Mouse (Mus musculus) limb, embryonic 13.5 days (tissue): ENCODE data around the gene Ift57. TPM values are rescaled to one million over a fixed set of nuclear protein-coding genes. Genes with fewer than 3 reads are reported as not detected.
A peak's percentile ranks its signal among the peaks of the same experiment; 100 is the strongest.

ENCODE experiments used
- ATAC-seq: fragments of 200-750 bp; cut with Nextera tagmentation; 2 replicates; pipeline ENCODE4 v1.8.0; 2017; ENCODE audit warnings: low read depth, moderate number of reproducible peaks, moderate TSS enrichment; ENCODE audit not compliant: low FRiP score
- H3K27ac ChIP-seq: fragments of 300-500 bp; sonication (generic); 2 replicates; pipeline ENCODE4 v1.5.1; 2015; ENCODE audit warnings: inconsistent platforms, mild to moderate bottlenecking, moderate library complexity
- H3K27me3 ChIP-seq: fragments of 300-500 bp; sonication (generic); 2 replicates; pipeline ENCODE4 v1.6.1; 2015; ENCODE audit warnings: mild to moderate bottlenecking, inconsistent platforms
- H3K36me3 ChIP-seq: fragments of 300-500 bp; sonication (generic); 2 replicates; pipeline ENCODE4 v1.6.1; 2015; ENCODE audit warnings: inconsistent platforms, mild to moderate bottlenecking, moderate library complexity
- H3K4me1 ChIP-seq: fragments of 300-500 bp; sonication (generic); 2 replicates; pipeline ENCODE4 v1.6.1; 2015; ENCODE audit warnings: inconsistent platforms
- H3K4me2 ChIP-seq: fragments of 300-500 bp; sonication (generic); replicated peaks from 2 replicates; pipeline ENCODE4 v1.6.1; 2015; ENCODE audit warnings: inconsistent platforms, mild to moderate bottlenecking, moderate library complexity
- H3K4me3 ChIP-seq: fragments of 300-500 bp; sonication (generic); 2 replicates; pipeline ENCODE4 v1.5.1; 2015; ENCODE audit warnings: moderate library complexity, mild to moderate bottlenecking, inconsistent platforms
- H3K9ac ChIP-seq: fragments of 300-500 bp; sonication (generic); 2 replicates; pipeline ENCODE4 v1.6.1; 2015; ENCODE audit warnings: mild to moderate bottlenecking, inconsistent platforms
- H3K9me3 ChIP-seq: fragments of 300-500 bp; sonication (generic); 2 replicates; pipeline ENCODE4 v1.6.1; 2016; ENCODE audit warnings: inconsistent platforms
- WGBS: fragments of 180-500 bp; shearing (Covaris S2); methylation state at CpG from one replicate; pipeline ENCODE4 v1.1.7; 2015; 5-methylcytosine and 5-hydroxymethylcytosine counted together
- polyA plus RNA-seq: library from polyadenylated mRNA; unstranded; fragments of >200 nt; fragmentation: Nextera tagmentation; extraction: Ambion mirVana; gene quantifications from 2 replicates; pipeline ENCODE4 v1.2.1, GENCODE M21; 2015

The Ift57 gene
- polyA plus RNA-seq, 1 experiment from 2014 or later = 33.5 TPM

GRCm38 (mm10) chr16:49798790-49799189 lies 99.8 kb downstream of the Ift57 start:
- Histone ChIP-seq H3K9ac (no peak overlapping the region), H3K4me1 (peaks cover 2% of the 10 kb centered on the region; the same call in 1 of the 2 replicates), H3K4me2 (no peak overlapping the region), H3K36me3 (no peaks in the 10 kb centered on the region), H3K27me3 (no peaks in the 10 kb centered on the region), H3K9me3 (no peaks in the 10 kb centered on the region), H3K27ac (no peak overlapping the region), H3K4me3 (no peak overlapping the region)
- WGBS = 85% methylated on average over 6 of the region's 6 CpGs
- ATAC-seq = no peak

- ATAC-seq = no peak
- Histone ChIP-seq H3K9ac (no peak within 1 kb of the TSS), H3K27me3 (no peaks in the 10 kb centered on the region), H3K36me3 (no peaks in the 10 kb centered on the region), H3K4me1 (peaks cover 8% of the 10 kb centered on the region), H3K9me3 (no peaks in the 10 kb centered on the region), H3K4me3 (no peak within 1 kb of the TSS), H3K27ac (no peak within 1 kb of the TSS), H3K4me2 (no peak within 1 kb of the TSS)
- 85% methylated on average over 10 of the region's 10 CpGs for WGBS
Measured at GRCm38 (mm10) chr16:49799597-49800561, 100.8 kb downstream of the Ift57 start, which contains the start of gene Cd47. TSS of gene Cd47 (plus strand) at chr16:49800533.

- no peak overlapping the region for H3K4me2 ChIP-seq
- H3K9me3 ChIP-seq = no peaks in the 10 kb centered on the region
- no peak overlapping the region for H3K9ac ChIP-seq
- H3K27ac ChIP-seq = no peak overlapping the region
- ATAC-seq = no peak
- no peaks in the 10 kb centered on the region for H3K27me3 ChIP-seq
- no peak overlapping the region for H3K4me3 ChIP-seq
- WGBS = 81% methylated on average over 5 of the region's 5 CpGs
- no peaks in the 10 kb centered on the region for H3K36me3 ChIP-seq
- peaks cover 12% of the 10 kb centered on the region for H3K4me1 ChIP-seq
Measured at GRCm38 (mm10) chr16:49800996-49801395, 102.0 kb downstream of the Ift57 start.

GRCm38 (mm10) chr16:49801399-49801798 lies 102.4 kb downstream of the Ift57 start:
- Histone ChIP-seq H3K9me3 (no peaks in the 10 kb centered on the region), H3K9ac (no peak overlapping the region), H3K36me3 (no peaks in the 10 kb centered on the region), H3K4me2 (no peak overlapping the region), H3K4me3 (no peak overlapping the region), H3K27ac (no peak overlapping the region), H3K27me3 (no peaks in the 10 kb centered on the region), H3K4me1 (peaks cover 12% of the 10 kb centered on the region)
- 67% methylated on average over 5 of the region's 5 CpGs for WGBS
- ATAC-seq = 0 out of 2 replicates have a peak, but pooled peaks have one; percentile 36

GRCm38 (mm10) chr16:49802993-49803392 lies 104.0 kb downstream of the Ift57 start:
- Histone ChIP-seq H3K9ac (no peak overlapping the region), H3K36me3 (no peaks in the 10 kb centered on the region), H3K4me3 (no peak overlapping the region), H3K4me2 (no peak overlapping the region), H3K4me1 (peaks cover 12% of the 10 kb centered on the region), H3K27ac (no peak overlapping the region), H3K27me3 (no peaks in the 10 kb centered on the region), H3K9me3 (no peaks in the 10 kb centered on the region)
- ATAC-seq = no peak
- 81% methylated on average over 2 of the region's 2 CpGs for WGBS

- Histone ChIP-seq H3K4me3 (peak overlapping the region; percentile 28), H3K4me2 (peak overlapping the region; percentile 62), H3K27ac (no peak overlapping the region), H3K9ac (peak overlapping the region; percentile 50; the same call in 1 of the 2 replicates), H3K4me1 (peaks cover 12% of the 10 kb centered on the region), H3K9me3 (no peaks in the 10 kb centered on the region), H3K27me3 (no peaks in the 10 kb centered on the region), H3K36me3 (no peaks in the 10 kb centered on the region)
- 4% methylated on average over 12 of the region's 12 CpGs for WGBS
- 0 out of 2 replicates have a peak, but pooled peaks have one; percentile 40 for ATAC-seq
Measured at GRCm38 (mm10) chr16:49803932-49804461, 105.0 kb downstream of the Ift57 start.

- no peak overlapping the region for H3K27ac ChIP-seq
- no peaks in the 10 kb centered on the region for H3K36me3 ChIP-seq
- H3K4me1 ChIP-seq = peaks cover 12% of the 10 kb centered on the region
- H3K4me2 ChIP-seq = no peak overlapping the region
- no peaks in the 10 kb centered on the region for H3K9me3 ChIP-seq
- WGBS = 74% methylated on average over 10 of the region's 10 CpGs
- ATAC-seq = no peak
- H3K4me3 ChIP-seq = no peak overlapping the region
- H3K9ac ChIP-seq = no peak overlapping the region
- no peaks in the 10 kb centered on the region for H3K27me3 ChIP-seq
Measured at GRCm38 (mm10) chr16:49806920-49807319, 107.9 kb downstream of the Ift57 start.

GRCm38 (mm10) chr16:49807419-49807841 lies 108.4 kb downstream of the Ift57 start:
- no peak overlapping the region for H3K27ac ChIP-seq
- no peaks in the 10 kb centered on the region for H3K27me3 ChIP-seq
- no peaks in the 10 kb centered on the region for H3K9me3 ChIP-seq
- H3K36me3 ChIP-seq = no peaks in the 10 kb centered on the region
- peaks cover 12% of the 10 kb centered on the region for H3K4me1 ChIP-seq
- no peak overlapping the region for H3K4me2 ChIP-seq
- 68% methylated on average over 7 of the region's 7 CpGs for WGBS
- no peak overlapping the region for H3K9ac ChIP-seq
- no peak overlapping the region for H3K4me3 ChIP-seq
- no peak for ATAC-seq

- no peak overlapping the region for H3K27ac ChIP-seq
- no peak for ATAC-seq
- peaks cover 17% of the 10 kb centered on the region for H3K4me1 ChIP-seq
- 89% methylated on average over 18 of the region's 18 CpGs for WGBS
- H3K27me3 ChIP-seq = no peaks in the 10 kb centered on the region
- H3K4me2 ChIP-seq = no peak overlapping the region
- no peak overlapping the region for H3K9ac ChIP-seq
- H3K9me3 ChIP-seq = no peaks in the 10 kb centered on the region
- no peak overlapping the region for H3K4me3 ChIP-seq
- H3K36me3 ChIP-seq = no peaks in the 10 kb centered on the region
Measured at GRCm38 (mm10) chr16:49807862-49808430, 108.9 kb downstream of the Ift57 start.

GRCm38 (mm10) chr16:49811897-49812296 lies 112.9 kb downstream of the Ift57 start:
- ATAC-seq = no peak
- H3K27me3 ChIP-seq = no peaks in the 10 kb centered on the region
- no peaks in the 10 kb centered on the region for H3K36me3 ChIP-seq
- H3K4me2 ChIP-seq = no peak overlapping the region
- 86% methylated on average over 2 of the region's 2 CpGs for WGBS
- no peak overlapping the region for H3K27ac ChIP-seq
- no peak overlapping the region for H3K4me3 ChIP-seq
- H3K9me3 ChIP-seq = no peaks in the 10 kb centered on the region
- H3K9ac ChIP-seq = no peak overlapping the region
- peaks cover 12% of the 10 kb centered on the region; the same call in 1 of the 2 replicates for H3K4me1 ChIP-seq

- Histone ChIP-seq H3K27me3 (no peaks in the 10 kb centered on the region), H3K4me3 (no peak overlapping the region), H3K4me2 (no peak overlapping the region), H3K27ac (peak overlapping the region; percentile 28; the same call in 1 of the 2 replicates), H3K4me1 (peaks cover 12% of the 10 kb centered on the region; the same call in 1 of the 2 replicates), H3K36me3 (no peaks in the 10 kb centered on the region), H3K9me3 (no peaks in the 10 kb centered on the region), H3K9ac (no peak overlapping the region)
- ATAC-seq = peak; percentile 70; the same call in 1 of the 2 replicates
- 23% methylated on average over 10 of the region's 10 CpGs for WGBS
Measured at GRCm38 (mm10) chr16:49812821-49813616, 114.0 kb downstream of the Ift57 start.
